Mouse (Mus musculus): ENCODE data around the gene Foxn3. TPM values are rescaled to one million over a fixed set of nuclear protein-coding genes. Genes with fewer than 3 reads are reported as not detected.

Gene Foxn3
- total and polyA plus RNA-seq, 2 experiments from 2014 or later = 50.4 to 69.0 TPM

- DNase-seq (ENCODE audit: low spot score) = no peak
- no peak overlapping the region for H3K27ac ChIP-seq
These were observed 100.5 kb downstream of the Foxn3 start for GRCm38 (mm10) chr12:99462846-99463245.

GRCm38 (mm10) chr12:99462302-99462701, 101.1 kb downstream of the Foxn3 start:
- no peak overlapping the region for H3K4me2 ChIP-seq (ENCODE audit: low read depth, low read length)
- TF ChIP-seq CTCF (IDR thresholded peaks at IDR 0.05; ENCODE audit: low read depth) = no peak
- H3K9me3 ChIP-seq (ENCODE audit: low read length) = no peaks in the 10 kb centered on the region
- no peak overlapping the region for H3K9ac ChIP-seq (replicated peaks; ENCODE audit: low read length)
- ATAC-seq = no peak
- H3K36me3 ChIP-seq (ENCODE audit: insufficient read depth, low read length) = no peaks in the 10 kb centered on the region
- no peak overlapping the region for H3K27ac ChIP-seq
- H3K27me3 ChIP-seq (ENCODE audit: insufficient read depth, low read length) = no peaks in the 10 kb centered on the region
- peaks cover 11% of the 10 kb centered on the region; the same call in 1 of the 2 replicates for H3K4me1 ChIP-seq (ENCODE audit: insufficient read depth, low read length)
- no peak overlapping the region for H3K4me3 ChIP-seq (ENCODE audit: low read length)
- no peak for DNase-seq (ENCODE audit: low spot score)

More at GRCm38 (mm10) chr12:99462846-99463245, 100.5 kb downstream of the Foxn3 start:
- Histone ChIP-seq H3K4me2 (ENCODE audit: low read depth, low read length) (no peak overlapping the region), H3K9me3 (ENCODE audit: low read length) (no peaks in the 10 kb centered on the region), H3K9ac (replicated peaks; ENCODE audit: low read length) (no peak overlapping the region), H3K27me3 (ENCODE audit: insufficient read depth, low read length) (no peaks in the 10 kb centered on the region), H3K4me3 (ENCODE audit: low read length) (no peak overlapping the region), H3K36me3 (ENCODE audit: insufficient read depth, low read length) (no peaks in the 10 kb centered on the region), H3K4me1 (ENCODE audit: insufficient read depth, low read length) (peaks cover 12% of the 10 kb centered on the region; the same call in 1 of the 2 replicates)
- no peak for ATAC-seq
- no peak for TF ChIP-seq CTCF (IDR thresholded peaks at IDR 0.05; ENCODE audit: low read depth)
- 71% methylated on average over 1 of the region's 1 CpGs for WGBS

GRCm38 (mm10) chr12:99457521-99458205, 105.7 kb downstream of the Foxn3 start:
- peaks cover 12% of the 10 kb centered on the region; the same call in 1 of the 2 replicates for H3K4me1 ChIP-seq (ENCODE audit: insufficient read depth, low read length)
- DNase-seq (ENCODE audit: low spot score) (peak; percentile 76), ATAC-seq (peak; percentile 76)
- H3K4me3 ChIP-seq (ENCODE audit: low read length) = peak overlapping the region; percentile 11; the same call in 1 of the 2 replicates
- peak overlapping the region; percentile 40 for H3K4me2 ChIP-seq (ENCODE audit: low read depth, low read length)
- H3K9me3 ChIP-seq (ENCODE audit: low read length) = no peaks in the 10 kb centered on the region
- H3K27me3 ChIP-seq (ENCODE audit: insufficient read depth, low read length) = no peaks in the 10 kb centered on the region
- 35% methylated on average over 10 of the region's 10 CpGs for WGBS
- H3K9ac ChIP-seq (replicated peaks; ENCODE audit: low read length) = no peak overlapping the region
- H3K27ac ChIP-seq = 0 out of 2 replicates have a peak overlapping the region, but pooled peaks have one; percentile 20
- no peak for TF ChIP-seq CTCF (IDR thresholded peaks at IDR 0.05; ENCODE audit: low read depth)
- no peaks in the 10 kb centered on the region for H3K36me3 ChIP-seq (ENCODE audit: insufficient read depth, low read length)

DNA sequence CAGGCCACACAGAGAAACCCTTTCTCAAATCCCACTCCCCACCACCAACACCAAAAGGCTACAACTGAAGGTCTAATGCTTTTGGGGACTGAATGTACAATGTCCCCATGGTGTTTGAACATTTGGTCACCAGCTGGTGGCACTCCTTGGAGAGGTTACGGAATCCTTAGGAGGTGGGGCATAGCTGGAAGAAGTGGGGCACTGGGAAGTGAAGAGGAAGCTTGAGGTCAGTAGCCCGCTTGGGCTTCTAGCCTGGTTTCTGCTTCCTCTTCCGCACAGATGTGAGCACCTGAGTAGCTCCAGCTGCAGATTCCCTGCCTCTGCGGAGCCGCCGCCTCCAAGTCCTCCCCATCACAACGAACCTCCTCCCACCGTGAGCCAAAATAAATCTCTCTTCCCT, 107.8 kb downstream of the Foxn3 start:
- no peak overlapping the region for H3K27ac ChIP-seq
- no peak overlapping the region for H3K9ac ChIP-seq (replicated peaks; ENCODE audit: low read length)
- DNase-seq (ENCODE audit: low spot score) = no peak
- H3K4me1 ChIP-seq (ENCODE audit: insufficient read depth, low read length) = peaks cover 12% of the 10 kb centered on the region; the same call in 1 of the 2 replicates
- H3K9me3 ChIP-seq (ENCODE audit: low read length) = no peaks in the 10 kb centered on the region
- H3K27me3 ChIP-seq (ENCODE audit: insufficient read depth, low read length) = no peaks in the 10 kb centered on the region
- TF ChIP-seq CTCF (IDR thresholded peaks at IDR 0.05; ENCODE audit: low read depth) = no peak
- no peak overlapping the region for H3K4me3 ChIP-seq (ENCODE audit: low read length)
- WGBS = 95% methylated on average over 8 of the region's 8 CpGs
- ATAC-seq = no peak
- no peak overlapping the region for H3K4me2 ChIP-seq (ENCODE audit: low read depth, low read length)
- no peaks in the 10 kb centered on the region for H3K36me3 ChIP-seq (ENCODE audit: insufficient read depth, low read length)

- ATAC-seq = no peak
- no peak overlapping the region for H3K4me3 ChIP-seq (ENCODE audit: low read length)
These were observed 109.0 kb downstream of the Foxn3 start for GRCm38 (mm10) chr12:99454394-99454793.

GRCm38 (mm10) chr12:99453797-99454196, 109.6 kb downstream of the Foxn3 start:
- Histone ChIP-seq H3K4me2 (ENCODE audit: low read depth, low read length) (no peak overlapping the region), H3K27ac (no peak overlapping the region)
- no peak for DNase-seq (ENCODE audit: low spot score)

More at GRCm38 (mm10) chr12:99454394-99454793, 109.0 kb downstream of the Foxn3 start:
- Histone ChIP-seq H3K36me3 (ENCODE audit: insufficient read depth, low read length) (no peaks in the 10 kb centered on the region), H3K27ac (no peak overlapping the region), H3K4me2 (ENCODE audit: low read depth, low read length) (no peak overlapping the region), H3K27me3 (ENCODE audit: insufficient read depth, low read length) (no peaks in the 10 kb centered on the region), H3K9ac (replicated peaks; ENCODE audit: low read length) (no peak overlapping the region), H3K4me1 (ENCODE audit: insufficient read depth, low read length) (peaks cover 12% of the 10 kb centered on the region; the same call in 1 of the 2 replicates), H3K9me3 (ENCODE audit: low read length) (no peaks in the 10 kb centered on the region)
- TF ChIP-seq CTCF (IDR thresholded peaks at IDR 0.05; ENCODE audit: low read depth) = no peak
- DNase-seq (ENCODE audit: low spot score) = no peak
- WGBS = 49% methylated on average over 9 of the region's 9 CpGs

GRCm38 (mm10) chr12:99450076-99450475, 113.3 kb downstream of the Foxn3 start:
- H3K4me1 ChIP-seq (ENCODE audit: insufficient read depth, low read length) = no peaks in the 10 kb centered on the region
- no peak overlapping the region for H3K9ac ChIP-seq (replicated peaks; ENCODE audit: low read length)
- H3K9me3 ChIP-seq (ENCODE audit: low read length) = no peaks in the 10 kb centered on the region
- H3K36me3 ChIP-seq (ENCODE audit: insufficient read depth, low read length) = no peaks in the 10 kb centered on the region
- H3K27ac ChIP-seq = no peak overlapping the region
- H3K4me3 ChIP-seq (ENCODE audit: low read length) = no peak overlapping the region
- no peak overlapping the region for H3K4me2 ChIP-seq (ENCODE audit: low read depth, low read length)
- no peaks in the 10 kb centered on the region for H3K27me3 ChIP-seq (ENCODE audit: insufficient read depth, low read length)
- ATAC-seq (no peak), DNase-seq (ENCODE audit: low spot score) (no peak)
- WGBS = 87% methylated on average over 6 of the region's 6 CpGs
- TF ChIP-seq CTCF (IDR thresholded peaks at IDR 0.05; ENCODE audit: low read depth) = no peak

More at GRCm38 (mm10) chr12:99453797-99454196, 109.6 kb downstream of the Foxn3 start:
- Histone ChIP-seq H3K9ac (replicated peaks; ENCODE audit: low read length) (no peak overlapping the region), H3K4me1 (ENCODE audit: insufficient read depth, low read length) (peaks cover 12% of the 10 kb centered on the region; the same call in 1 of the 2 replicates), H3K36me3 (ENCODE audit: insufficient read depth, low read length) (no peaks in the 10 kb centered on the region), H3K9me3 (ENCODE audit: low read length) (no peaks in the 10 kb centered on the region), H3K27me3 (ENCODE audit: insufficient read depth, low read length) (no peaks in the 10 kb centered on the region), H3K4me3 (ENCODE audit: low read length) (no peak overlapping the region)
- TF ChIP-seq CTCF (IDR thresholded peaks at IDR 0.05; ENCODE audit: low read depth) = no peak
- no peak for ATAC-seq
- whole genome bisulfite sequencing = 59% methylated on average over 4 of the region's 4 CpGs
